Mouse (Mus musculus): ENCODE data around the gene Sun3.
A peak's percentile ranks its signal among the peaks of the same experiment; 100 is the strongest.

Gene Sun3

DNA sequence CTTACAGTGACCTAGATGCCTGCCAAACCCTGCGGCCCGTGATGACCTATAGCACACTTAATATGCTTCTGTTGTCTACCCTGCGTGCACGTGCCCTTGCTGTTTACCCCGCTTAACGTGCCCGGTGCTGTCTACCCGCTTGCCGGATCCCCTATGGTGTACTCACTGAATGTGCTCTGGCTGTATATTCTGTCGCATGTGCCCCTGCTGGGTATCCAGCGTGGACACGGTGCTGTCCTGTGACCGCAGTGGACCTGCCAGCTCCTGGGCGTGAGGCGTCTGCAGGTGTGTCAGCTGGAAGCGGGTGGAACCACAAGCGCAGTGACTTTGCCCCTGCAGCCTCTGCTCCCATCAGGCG lies at the start of gene Sun3:
Sun3 (minus strand) TSS at position 289 of the 358 bp plus-strand sequence.
- no peak for DNase-seq

GRCm38 (mm10) chr11:9076444-9076843 lies 27.7 kb upstream of the Sun3 start:
- DNase-seq, result no peak

- DNase-seq, result no peak
Observed at GRCm38 (mm10) chr11:9060484-9060883, 11.7 kb upstream of the Sun3 start.

- DNase-seq, result no peak
Observed at GRCm38 (mm10) chr11:9060029-9060428, 11.2 kb upstream of the Sun3 start.

GRCm38 (mm10) chr11:9057711-9058110 lies 8.9 kb upstream of the Sun3 start:
- DNase-seq, result no peak

DNA sequence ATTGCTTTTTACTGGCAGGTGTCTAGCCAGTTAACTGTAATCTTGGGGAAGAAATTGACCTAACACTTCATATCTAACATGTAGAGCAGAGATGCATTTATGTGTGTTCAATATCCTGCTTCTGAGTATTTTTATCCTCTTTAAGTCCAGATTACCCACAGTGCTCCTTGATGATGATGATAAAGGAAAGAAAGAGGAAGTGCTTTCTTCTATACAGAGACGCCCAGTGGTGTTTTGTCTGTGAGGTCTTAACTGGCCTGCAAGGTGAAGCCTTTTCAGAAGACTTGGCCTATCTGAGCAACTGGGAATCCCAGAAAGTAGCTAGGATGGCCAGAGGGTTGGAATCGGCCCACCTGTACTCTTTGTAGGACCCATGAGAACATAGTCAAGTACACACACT lies 8.1 kb upstream of the Sun3 start:
- DNase-seq, result no peak

DNA sequence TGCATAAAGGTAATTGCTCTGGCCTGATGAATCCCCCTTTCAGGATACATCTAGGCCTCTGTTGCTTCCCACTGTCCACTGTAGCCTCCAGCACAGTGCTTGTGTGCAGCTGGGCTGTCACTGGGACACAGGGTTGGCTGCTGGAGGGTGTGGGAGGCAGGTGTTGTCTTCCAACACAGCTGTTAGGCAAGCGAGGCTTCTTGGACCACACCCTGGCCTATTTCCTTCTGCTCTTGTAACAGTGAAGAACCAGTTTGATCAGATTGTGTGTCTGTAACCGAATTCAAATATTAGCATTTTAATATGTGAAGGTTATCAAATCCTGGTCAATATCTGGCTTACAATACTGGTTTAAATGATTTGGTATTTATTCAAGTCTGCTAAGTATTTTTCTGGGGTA lies 3.1 kb upstream of the Sun3 start:
- DNase-seq, result no peak

DNA sequence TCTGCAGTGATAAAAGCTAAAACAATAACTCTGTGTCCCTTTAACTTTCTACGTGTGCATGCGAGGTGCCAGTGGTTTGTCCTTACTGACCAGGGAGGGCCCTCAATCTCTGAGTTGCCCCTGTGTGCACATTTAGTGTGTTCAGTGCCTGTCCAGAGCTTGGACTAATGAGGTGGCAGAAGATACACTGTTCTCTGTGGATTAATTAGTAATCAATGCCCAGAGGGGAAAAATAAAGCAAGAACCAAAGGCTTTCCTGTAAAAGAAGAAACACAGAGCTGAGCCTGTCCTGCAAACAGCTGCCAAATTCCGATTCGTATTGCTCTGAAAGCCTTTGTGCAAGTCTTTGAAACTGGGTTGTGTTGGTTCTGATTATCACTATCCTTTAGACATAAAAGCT lies 1.4 kb upstream of the Sun3 start:
- peak; percentile 22 to 28 for DNase-seq

GRCm38 (mm10) chr11:9048011-9048702 lies 634 bp downstream of the Sun3 start, which contains the start of gene Gm11992:
Gene Gm11992 (plus strand): TSS chr11:9048594.
- peak; percentile 95 to 96 for DNase-seq

- peak; percentile 46 to 67 for DNase-seq
Observed at GRCm38 (mm10) chr11:9047044-9047443, 1.7 kb downstream of the Sun3 start.

- peak; percentile 37 to 41 for DNase-seq
Observed at GRCm38 (mm10) chr11:9046546-9046945, 2.2 kb downstream of the Sun3 start.

DNA sequence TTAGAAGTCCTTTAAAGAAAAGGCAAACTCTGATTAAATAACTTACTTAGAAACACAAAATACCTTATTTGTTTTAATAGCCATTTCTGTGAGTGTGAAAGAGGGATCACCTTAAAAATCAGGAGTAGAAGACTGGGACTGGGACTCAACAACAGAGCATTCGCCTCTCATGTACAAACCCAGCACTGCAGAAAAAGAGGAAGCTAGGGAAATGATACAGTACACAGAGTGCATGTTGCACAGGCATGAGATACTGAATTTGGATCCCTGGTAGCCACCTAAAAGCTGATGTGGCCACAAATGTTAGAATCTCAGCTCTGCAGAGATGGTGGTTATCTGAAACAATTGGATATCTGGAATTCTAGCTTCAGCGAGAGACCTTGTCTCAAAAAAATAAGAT lies 17.3 kb downstream of the Sun3 start:
- DNase-seq, result no peak

- no peak for DNase-seq
Observed at GRCm38 (mm10) chr11:9025211-9025610, 23.6 kb downstream of the Sun3 start.

DNA sequence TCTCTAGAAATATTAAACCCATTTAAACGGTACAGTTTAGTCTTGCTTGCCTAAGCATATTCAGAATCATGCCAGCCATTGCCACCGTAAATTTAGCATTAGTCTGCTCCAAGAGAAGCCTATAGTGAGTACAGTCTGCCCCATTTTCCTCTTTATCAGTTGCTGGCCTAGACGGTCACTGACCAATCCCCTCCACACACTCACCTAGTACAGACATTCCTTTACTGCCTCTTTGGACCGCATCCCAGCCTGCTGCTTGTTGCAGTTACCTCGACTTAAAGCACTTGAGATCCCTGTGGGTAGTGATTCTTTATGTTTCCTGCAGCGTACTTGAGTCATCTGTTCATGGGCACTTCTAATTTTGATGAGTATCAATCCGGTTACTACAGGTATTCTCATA lies 24.0 kb downstream of the Sun3 start:
- no peak for DNase-seq

DNA sequence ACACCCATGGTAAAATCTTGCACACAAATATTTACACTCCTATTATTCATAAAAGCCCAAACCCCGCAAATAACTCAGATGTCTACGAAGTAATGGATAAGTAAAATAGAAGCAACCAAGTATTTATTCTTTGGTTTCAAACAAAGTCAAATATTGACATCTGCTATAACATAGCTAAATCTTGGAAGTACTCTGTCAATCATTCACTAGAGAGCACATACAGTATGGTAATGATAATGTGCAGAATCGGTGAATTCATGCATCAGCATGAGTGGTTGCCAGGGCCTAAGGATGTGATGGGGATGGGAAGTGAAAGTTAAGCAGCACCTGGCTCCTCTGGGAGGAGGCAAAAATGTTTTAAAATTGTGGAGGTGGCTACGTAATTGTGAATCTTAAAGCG lies 28.6 kb downstream of the Sun3 start:
- DNase-seq, result no peak

DNA sequence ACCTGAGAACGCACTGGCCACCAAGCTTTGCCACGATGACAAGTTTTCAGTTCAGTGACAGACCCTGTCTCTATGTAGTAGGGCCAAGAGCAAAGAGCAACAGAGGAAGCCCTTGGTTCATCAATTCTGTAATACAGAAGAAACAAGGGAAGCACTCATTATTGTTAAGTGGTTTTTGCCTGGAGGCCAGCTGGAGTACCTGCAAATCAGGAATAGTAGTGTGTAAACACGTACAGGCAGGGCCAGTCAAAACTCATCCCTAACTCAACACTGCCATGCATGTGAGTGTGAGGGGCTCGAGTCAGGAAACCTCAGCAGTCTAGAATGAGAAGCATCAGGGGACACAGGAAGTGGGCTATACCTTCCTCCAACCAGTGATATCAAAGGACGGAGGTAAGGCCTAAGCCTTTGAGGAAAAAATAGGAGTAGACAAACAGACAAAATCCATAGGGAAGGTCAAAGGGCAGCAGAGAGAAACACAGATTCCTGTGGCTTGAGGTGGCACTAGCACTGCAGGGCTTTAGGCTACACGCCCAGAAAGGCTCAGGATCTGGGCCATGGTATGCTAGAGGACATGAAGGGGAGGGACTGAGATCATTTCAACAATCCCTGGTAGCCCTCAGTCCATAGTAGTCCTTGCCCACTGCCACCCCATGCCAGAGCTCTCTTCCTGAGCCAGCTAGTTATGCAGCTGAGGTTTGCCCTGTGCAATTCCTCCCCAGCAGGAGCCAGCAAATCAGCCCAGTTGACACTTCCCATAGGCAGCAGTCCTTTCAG lies 30.1 kb downstream of the Sun3 start:
- DNase-seq, result no peak

DNA sequence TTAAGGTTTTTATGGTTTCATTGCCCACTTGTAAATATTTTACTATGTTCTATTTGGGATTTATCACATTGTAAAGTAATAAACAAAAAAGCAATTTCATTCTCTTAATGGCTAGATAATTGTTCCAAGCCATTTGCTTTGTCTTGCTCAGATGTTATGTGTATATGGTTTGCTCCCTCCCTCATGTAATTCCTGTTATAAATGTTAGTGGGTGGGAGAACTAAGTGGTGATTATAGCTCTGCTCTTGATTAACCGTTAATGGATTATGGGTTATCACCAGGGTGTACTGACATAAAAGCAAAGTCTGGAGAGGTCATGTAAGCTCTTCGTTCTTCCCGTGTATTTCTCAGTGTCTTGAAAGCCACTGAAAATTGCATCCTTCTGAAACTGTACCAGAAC lies 34.1 kb downstream of the Sun3 start:
- DNase-seq, result no peak

- no peak for DNase-seq
Observed at GRCm38 (mm10) chr11:9011348-9011747, 37.4 kb downstream of the Sun3 start.

DNA sequence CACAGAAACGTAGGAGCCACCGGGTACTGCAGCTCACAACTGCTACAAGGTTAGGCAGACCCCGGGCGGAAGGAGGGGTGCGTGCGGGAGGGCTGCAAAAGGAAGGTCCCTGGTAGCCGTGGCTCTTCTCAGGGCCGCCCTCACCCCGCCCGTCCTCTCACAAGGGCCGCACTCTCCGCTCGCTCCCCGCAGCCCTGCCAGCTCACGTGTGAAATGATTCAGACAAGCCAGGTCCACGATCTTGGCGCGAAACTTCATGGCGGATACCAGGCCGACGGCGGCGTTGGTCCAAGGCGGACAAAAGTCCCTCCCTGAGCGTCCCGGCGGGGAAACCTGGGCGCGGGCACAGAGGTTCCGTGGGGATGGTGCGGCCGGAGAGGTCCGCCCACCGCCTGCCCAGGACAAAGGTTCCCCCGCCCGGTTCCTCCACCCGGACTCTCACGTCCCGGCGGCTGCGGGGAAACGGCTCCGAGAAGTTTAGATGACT lies 37.9 kb downstream of the Sun3 start, which contains the start of gene Hus1:
Hus1 (minus strand) TSS at position 339 of the 487 bp plus-strand sequence.
- peak; percentile 86 to 92 for DNase-seq

DNA sequence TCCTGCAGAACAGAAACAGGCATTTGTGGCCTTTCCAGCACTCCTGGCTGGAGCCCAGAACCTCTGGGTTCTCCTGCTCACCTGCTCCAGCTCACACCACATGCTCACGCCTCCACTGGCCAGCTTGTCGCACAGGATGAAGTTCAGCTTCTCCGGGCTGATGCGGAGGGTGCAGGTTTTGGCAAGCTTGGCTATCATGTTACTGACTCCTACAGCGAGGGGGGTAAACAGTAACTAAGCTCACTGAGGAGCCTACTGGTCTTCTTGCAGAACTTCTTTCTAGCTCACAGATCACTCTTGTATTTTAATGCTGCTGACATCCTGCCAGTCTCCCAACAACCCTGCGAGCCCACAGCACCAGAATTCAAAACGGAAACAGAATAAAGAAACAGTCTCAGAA lies 38.4 kb downstream of the Sun3 start:
- peak; percentile 85 to 88 for DNase-seq

DNA sequence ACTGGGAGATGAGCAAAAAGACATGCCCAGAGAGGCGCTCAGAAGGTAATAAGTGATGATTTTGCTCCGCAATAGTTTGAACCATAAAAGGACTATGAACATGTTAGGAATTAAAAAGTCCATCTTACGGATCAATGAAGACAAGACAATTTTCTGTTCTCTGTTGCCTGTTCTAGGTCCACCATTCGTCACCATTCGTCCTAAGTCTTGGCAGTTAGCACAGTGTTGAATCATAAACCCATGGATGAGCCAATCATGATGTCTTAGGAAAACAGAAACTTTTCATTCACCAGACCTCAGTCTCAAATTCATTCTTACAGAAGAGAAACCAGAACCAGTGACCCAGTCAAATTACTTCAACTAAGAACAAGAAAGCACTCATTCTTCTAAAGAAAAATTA lies 40.0 kb downstream of the Sun3 start:
- DNase-seq, result peak; percentile 17 to 48

- DNase-seq, result no peak
Observed at GRCm38 (mm10) chr11:8988084-8988483, 60.7 kb downstream of the Sun3 start.

- peak; percentile 45 to 60 for DNase-seq
Observed at GRCm38 (mm10) chr11:8986058-8986457, 62.7 kb downstream of the Sun3 start.

DNA sequence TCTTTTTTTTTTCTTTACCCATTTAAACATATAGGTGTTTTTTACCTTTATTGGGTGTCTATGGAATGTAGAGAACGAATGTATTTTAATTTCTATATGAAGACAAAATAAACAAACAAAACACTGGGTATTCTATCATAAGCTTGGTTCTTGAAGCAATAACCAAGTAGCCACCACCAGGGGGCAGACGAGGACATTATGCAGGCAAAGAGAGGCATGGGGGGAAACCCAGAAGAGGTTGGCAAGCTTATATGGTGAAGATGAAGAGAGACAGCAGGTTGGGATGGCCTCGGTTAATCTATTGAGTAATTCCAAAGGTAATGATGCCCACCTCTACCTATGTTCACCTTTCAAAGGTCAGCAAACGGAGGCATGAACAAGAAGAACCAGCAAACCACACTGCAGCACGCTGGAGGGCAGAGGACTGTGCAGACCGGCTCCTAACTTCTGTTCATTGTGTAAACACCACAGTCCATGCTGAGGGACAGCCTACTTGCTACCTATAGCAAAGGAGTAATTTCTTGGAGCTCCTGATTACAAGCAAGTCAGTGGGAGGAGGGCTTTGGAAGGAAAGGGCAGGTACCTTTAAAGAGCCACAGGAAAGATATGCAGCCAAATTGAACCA lies 65.4 kb downstream of the Sun3 start:
- peak; percentile 50 to 79 for DNase-seq

Measured in kidney, adult 8-10 months (tissue).